Mouse (Mus musculus): ENCODE measurements around the gene Degs2.

DNA sequence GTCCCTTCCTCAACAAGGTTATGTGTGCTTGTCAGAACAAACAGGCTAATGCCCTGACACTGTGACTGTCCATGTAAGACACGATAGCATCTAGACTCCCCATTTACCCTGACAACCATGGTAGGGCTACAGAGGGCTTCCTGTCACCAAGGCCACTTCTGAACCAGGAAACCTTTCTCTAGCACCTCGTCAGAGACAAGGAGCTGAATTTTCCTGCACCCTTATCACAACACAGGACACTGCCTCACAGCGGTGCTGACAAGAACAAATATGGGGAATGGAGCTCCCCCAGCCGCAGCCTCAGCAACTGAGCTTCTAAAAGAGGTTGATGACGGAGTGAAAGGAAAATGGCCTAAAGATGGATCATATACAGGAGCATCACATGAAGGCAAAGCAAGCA lies 64.7 kb downstream of the Degs2 start:
- no peak for TF ChIP-seq CTCF (IDR thresholded peaks at IDR 0.05; ENCODE audit: borderline replicate concordance, control insufficient read depth, extremely low read depth, insufficient read depth, low read length, poor library complexity)
- TF ChIP-seq POLR2A (IDR thresholded peaks at IDR 0.05; ENCODE audit: control insufficient read depth, extremely low read depth, insufficient read depth, low read length, poor library complexity), result no peak
